Mouse (Mus musculus) midbrain, embryonic 12.5 days (tissue): ENCODE results near the gene Plppr3. TPM values are rescaled to one million over a fixed set of nuclear protein-coding genes. Genes with fewer than 3 reads are reported as not detected.
A peak's percentile ranks its signal among the peaks of the same experiment; 100 is the strongest.

Experiments used
- ATAC-seq: fragments of 200-750 bp; cut with Nextera tagmentation; 2 replicates; pipeline ENCODE4 v1.8.0; 2017; ENCODE audit warnings: low read depth, moderate TSS enrichment, moderate library complexity; ENCODE audit not compliant: low FRiP score
- H3K27ac ChIP-seq: fragments of 300-500 bp; sonication (generic); replicated peaks from 2 replicates; pipeline ENCODE4 v1.5.1; 2016; ENCODE audit warnings: mild to moderate bottlenecking
- H3K27me3 ChIP-seq: fragments of 300-500 bp; sonication (generic); 2 replicates; pipeline ENCODE4 v1.6.1; 2016; ENCODE audit warnings: mild to moderate bottlenecking
- H3K36me3 ChIP-seq: fragments of 300-500 bp; sonication (generic); 2 replicates; pipeline ENCODE4 v1.6.1; 2016
- H3K4me1 ChIP-seq: fragments of 300-500 bp; sonication (generic); 2 replicates; pipeline ENCODE4 v1.6.1; 2016
- H3K4me2 ChIP-seq: fragments of 300-500 bp; sonication (generic); replicated peaks from 2 replicates; pipeline ENCODE4 v1.6.1; 2016; ENCODE audit warnings: mild to moderate bottlenecking, moderate library complexity
- H3K4me3 ChIP-seq: fragments of 300-500 bp; sonication (generic); 2 replicates; pipeline ENCODE4 v1.5.1; 2016; ENCODE audit warnings: mild to moderate bottlenecking
- H3K9ac ChIP-seq: fragments of 300-500 bp; sonication (generic); replicated peaks from 2 replicates; pipeline ENCODE4 v1.6.1; 2016; ENCODE audit warnings: mild to moderate bottlenecking, moderate library complexity
- H3K9me3 ChIP-seq: fragments of 300-500 bp; sonication (generic); 2 replicates; pipeline ENCODE4 v1.6.1; 2016; ENCODE audit warnings: mild to moderate bottlenecking
- WGBS: fragments of 180-500 bp; shearing (Covaris S2); methylation state at CpG from one replicate; pipeline ENCODE4 v1.1.7; 2016; 5-methylcytosine and 5-hydroxymethylcytosine counted together
- polyA plus RNA-seq: library from polyadenylated mRNA; unstranded; fragments of >200 nt; fragmentation: Nextera tagmentation; extraction: Ambion mirVana; gene quantifications from 2 replicates; pipeline ENCODE4 v1.2.1, GENCODE M21; 2016

The Plppr3 gene
- polyA plus RNA-seq, 1 experiment from 2014 or later, result 296 TPM

GRCm38 (mm10) chr10:79854801-79855541 lies 19.5 kb downstream of the Plppr3 start:
- ATAC-seq, result peak; percentile 35
- WGBS, result under 1% methylated on average over 82 of the region's 83 CpGs
- Histone ChIP-seq H3K4me3 (peak overlapping the region; percentile 99), H3K9me3 (no peaks in the 10 kb centered on the region), H3K4me2 (peak overlapping the region; percentile 100), H3K27me3 (no peaks in the 10 kb centered on the region), H3K4me1 (peaks cover 61% of the 10 kb centered on the region), H3K9ac (peak overlapping the region; percentile 98), H3K27ac (peak overlapping the region; percentile 100), H3K36me3 (peaks cover 33% of the 10 kb centered on the region)

GRCm38 (mm10) chr10:79853860-79854795 lies 20.3 kb downstream of the Plppr3 start, which contains the start of gene Ptbp1:
Gene Ptbp1 (plus strand): TSS chr10:79854427.
- Histone ChIP-seq H3K4me1 (peaks cover 61% of the 10 kb centered on the region), H3K36me3 (peaks cover 24% of the 10 kb centered on the region), H3K9me3 (no peaks in the 10 kb centered on the region), H3K27ac (peak within 1 kb of the TSS; percentile 100), H3K27me3 (no peaks in the 10 kb centered on the region), H3K4me3 (peak within 1 kb of the TSS; percentile 99), H3K4me2 (peak within 1 kb of the TSS; percentile 100), H3K9ac (peak within 1 kb of the TSS; percentile 98)
- peak; percentile 92 for ATAC-seq
- 0% methylated on average over 73 of the region's 75 CpGs for WGBS

- H3K9me3 ChIP-seq, result no peaks in the 10 kb centered on the region
- peak overlapping the region; percentile 78 for H3K9ac ChIP-seq
- peaks cover 54% of the 10 kb centered on the region for H3K4me1 ChIP-seq
- H3K4me3 ChIP-seq, result peak overlapping the region; percentile 99
- under 1% methylated on average over 15 of the region's 15 CpGs for WGBS
- H3K36me3 ChIP-seq, result peaks cover 17% of the 10 kb centered on the region
- ATAC-seq, result peak; percentile 38
- peak overlapping the region; percentile 100 for H3K4me2 ChIP-seq
- H3K27me3 ChIP-seq, result no peaks in the 10 kb centered on the region
- H3K27ac ChIP-seq, result peak overlapping the region; percentile 99
These were observed 21.0 kb downstream of the Plppr3 start for GRCm38 (mm10) chr10:79853392-79853791.

GRCm38 (mm10) chr10:79852827-79853226 lies 21.6 kb downstream of the Plppr3 start:
- no peaks in the 10 kb centered on the region for H3K27me3 ChIP-seq
- H3K9me3 ChIP-seq, result no peaks in the 10 kb centered on the region
- peaks cover 11% of the 10 kb centered on the region for H3K36me3 ChIP-seq
- no peak for ATAC-seq
- H3K4me3 ChIP-seq, result peak overlapping the region; percentile 99
- peaks cover 48% of the 10 kb centered on the region for H3K4me1 ChIP-seq
- peak overlapping the region; percentile 100 for H3K4me2 ChIP-seq
- H3K9ac ChIP-seq, result peak overlapping the region; percentile 78
- H3K27ac ChIP-seq, result peak overlapping the region; percentile 99
- WGBS, result 21% methylated on average over 8 of the region's 8 CpGs

GRCm38 (mm10) chr10:79852107-79852789 lies 22.2 kb downstream of the Plppr3 start:
- peaks cover 7% of the 10 kb centered on the region for H3K36me3 ChIP-seq
- no peak for ATAC-seq
- WGBS, result 62% methylated on average over 9 of the region's 9 CpGs
- H3K4me1 ChIP-seq, result peaks cover 43% of the 10 kb centered on the region
- H3K4me3 ChIP-seq, result peak overlapping the region; percentile 99
- H3K9ac ChIP-seq, result peak overlapping the region; percentile 78
- peak overlapping the region; percentile 100 for H3K4me2 ChIP-seq
- no peaks in the 10 kb centered on the region for H3K27me3 ChIP-seq
- peak overlapping the region; percentile 99 for H3K27ac ChIP-seq
- H3K9me3 ChIP-seq, result no peaks in the 10 kb centered on the region

- Histone ChIP-seq H3K9me3 (no peaks in the 10 kb centered on the region), H3K4me2 (peak overlapping the region; percentile 100), H3K27ac (peak overlapping the region; percentile 99), H3K9ac (peak overlapping the region; percentile 78; the same call in 1 of the 2 replicates), H3K27me3 (no peaks in the 10 kb centered on the region), H3K4me1 (peaks cover 37% of the 10 kb centered on the region), H3K4me3 (no peak overlapping the region), H3K36me3 (peaks cover under 1% of the 10 kb centered on the region)
- WGBS, result 89% methylated on average over 3 of the region's 3 CpGs
- ATAC-seq, result no peak
These were observed 22.8 kb downstream of the Plppr3 start for GRCm38 (mm10) chr10:79851653-79852052.

- Histone ChIP-seq H3K27me3 (no peaks in the 10 kb centered on the region), H3K9me3 (no peaks in the 10 kb centered on the region), H3K36me3 (no peaks in the 10 kb centered on the region), H3K27ac (no peak overlapping the region), H3K9ac (no peak overlapping the region), H3K4me2 (no peak overlapping the region), H3K4me1 (peaks cover 25% of the 10 kb centered on the region), H3K4me3 (no peak overlapping the region)
- ATAC-seq, result no peak
- WGBS, result 87% methylated on average over 8 of the region's 8 CpGs
These were observed 24.3 kb downstream of the Plppr3 start for GRCm38 (mm10) chr10:79849941-79850628.

GRCm38 (mm10) chr10:79846553-79846952 lies 27.9 kb downstream of the Plppr3 start:
- no peaks in the 10 kb centered on the region for H3K36me3 ChIP-seq
- peaks cover 13% of the 10 kb centered on the region for H3K4me1 ChIP-seq
- no peak overlapping the region for H3K9ac ChIP-seq
- H3K4me3 ChIP-seq, result no peak overlapping the region
- H3K27ac ChIP-seq, result no peak overlapping the region
- H3K9me3 ChIP-seq, result no peaks in the 10 kb centered on the region
- WGBS, result 73% methylated on average over 5 of the region's 5 CpGs
- ATAC-seq, result no peak
- H3K4me2 ChIP-seq, result no peak overlapping the region
- H3K27me3 ChIP-seq, result no peaks in the 10 kb centered on the region

- no peak for ATAC-seq
- 85% methylated on average over 6 of the region's 6 CpGs for WGBS
- Histone ChIP-seq H3K9ac (no peak overlapping the region), H3K9me3 (no peaks in the 10 kb centered on the region), H3K4me2 (no peak overlapping the region), H3K27me3 (no peaks in the 10 kb centered on the region), H3K4me3 (no peak overlapping the region), H3K27ac (no peak overlapping the region), H3K36me3 (no peaks in the 10 kb centered on the region), H3K4me1 (peaks cover 20% of the 10 kb centered on the region)
These were observed 31.0 kb downstream of the Plppr3 start for GRCm38 (mm10) chr10:79843476-79843875.

- Histone ChIP-seq H3K27ac (no peak overlapping the region), H3K9me3 (no peaks in the 10 kb centered on the region), H3K27me3 (no peaks in the 10 kb centered on the region), H3K36me3 (no peaks in the 10 kb centered on the region), H3K4me1 (peaks cover 20% of the 10 kb centered on the region), H3K4me2 (no peak overlapping the region), H3K9ac (no peak overlapping the region), H3K4me3 (no peak overlapping the region)
- WGBS, result 79% methylated on average over 3 of the region's 3 CpGs
- no peak for ATAC-seq
These were observed 32.1 kb downstream of the Plppr3 start for GRCm38 (mm10) chr10:79842322-79842721.
